Mouse (Mus musculus) gastrocnemius, adult 18-20 months (tissue): ENCODE data around the gene Havcr1. TPM values are rescaled to one million over a fixed set of nuclear protein-coding genes. Genes with fewer than 3 reads are reported as not detected.

Experiments used
- DNase-seq: peaks from one replicate; pipeline ENCODE4 v3.0.0; 2021; ENCODE audit warnings: low spot score
- total RNA-seq, 2 experiments: library from RNA; stranded (reverse); gene quantifications; 2 replicates each; pipeline ENCODE4 v1.2.3; 2021

The Havcr1 gene
- total RNA-seq, 2 experiments from 2014 or later = not detected

DNA sequence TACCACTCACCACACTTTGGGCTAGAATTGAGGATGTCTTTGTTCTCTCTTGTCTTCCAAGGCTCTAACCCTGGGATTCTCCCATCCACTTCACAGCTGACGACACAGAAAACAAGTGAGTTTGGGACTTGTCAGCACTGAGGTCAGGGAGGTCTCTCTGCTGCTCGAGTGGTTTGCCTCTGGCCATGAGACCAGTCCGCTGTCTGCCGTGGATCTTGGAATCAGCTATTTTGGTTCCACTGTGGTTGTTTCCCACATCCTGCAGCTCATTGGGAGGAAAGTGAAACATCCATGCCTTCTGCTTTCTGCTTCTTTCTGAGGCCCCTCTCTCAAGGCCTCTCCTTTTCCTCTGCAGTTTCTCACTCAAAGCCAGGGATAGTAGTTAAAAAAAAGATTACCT is 85.0 kb downstream of the Havcr1 start:
- DNase-seq = no peak

Other genes starting within 250 kb of the Havcr1 start
- not detected for gene Gm12169, start 210.9 kb upstream of the Havcr1 start, total RNA-seq
- not detected for gene BC053393, start 163.5 kb upstream of the Havcr1 start, total RNA-seq
- gene Dppa1, start 105.8 kb upstream of the Havcr1 start, total RNA-seq = not detected
- not detected for gene Timd2, start 28.0 kb upstream of the Havcr1 start, total RNA-seq
- gene Timd4, start 75.7 kb downstream of the Havcr1 start, total RNA-seq = under 1 TPM; 0.27 to 0.69 TPM